Mouse (Mus musculus): Measurements from ENCODE around the gene Psmb6. TPM values are rescaled to one million over a fixed set of nuclear protein-coding genes. Genes with fewer than 3 reads are reported as not detected.
A peak's percentile ranks its signal among the peaks of the same experiment; 100 is the strongest.
"Not testable (repeated sequence)": the region's sequence is repeated elsewhere in the genome, so short reads cannot be mapped to it uniquely, and the experiment has no call there.

Psmb6 gene
- polyA plus RNA-seq, 1 experiment from 2014 or later, result 1,123 TPM

GRCm38 (mm10) chr11:70562287-70562994 lies 37.3 kb downstream of the Psmb6 start, which contains the start of gene Mink1:
Gene Mink1 (plus strand): TSS chr11:70562881.
- H3K27ac ChIP-seq (replicated peaks), result peak within 1 kb of the TSS; percentile 96
- peak within 1 kb of the TSS; percentile 96 for H3K4me3 ChIP-seq
- peak; percentile 97 for DNase-seq (ENCODE audit: low spot score)
- peaks cover 6% of the 10 kb centered on the region; the same call in 1 of the 2 replicates for H3K36me3 ChIP-seq (replicated peaks)
- H3K27me3 ChIP-seq (replicated peaks; ENCODE audit: low read depth, poor library complexity, severe bottlenecking), result no peaks in the 10 kb centered on the region
- no peaks in the 10 kb centered on the region for H3K9me3 ChIP-seq
- WGBS, result under 1% methylated on average over 57 of the region's 57 CpGs
- H3K4me1 ChIP-seq, result peaks cover 50% of the 10 kb centered on the region

GRCm38 (mm10) chr11:70562995-70563469 lies 37.9 kb downstream of the Psmb6 start:
- H3K27me3 ChIP-seq (replicated peaks; ENCODE audit: low read depth, poor library complexity, severe bottlenecking), result no peaks in the 10 kb centered on the region
- peak overlapping the region; percentile 96 for H3K4me3 ChIP-seq
- no peak for DNase-seq (ENCODE audit: low spot score)
- H3K9me3 ChIP-seq, result no peaks in the 10 kb centered on the region
- peaks cover 50% of the 10 kb centered on the region for H3K4me1 ChIP-seq
- peaks cover 11% of the 10 kb centered on the region for H3K36me3 ChIP-seq (replicated peaks)
- WGBS, result under 1% methylated on average over 31 of the region's 31 CpGs
- peak overlapping the region; percentile 96 for H3K27ac ChIP-seq (replicated peaks)

GRCm38 (mm10) chr11:70563470-70564275 lies 38.5 kb downstream of the Psmb6 start:
- Histone ChIP-seq H3K4me1 (peaks cover 50% of the 10 kb centered on the region), H3K27me3 (replicated peaks; ENCODE audit: low read depth, poor library complexity, severe bottlenecking) (no peaks in the 10 kb centered on the region), H3K4me3 (peak overlapping the region; percentile 96), H3K36me3 (replicated peaks) (peaks cover 18% of the 10 kb centered on the region), H3K9me3 (no peaks in the 10 kb centered on the region), H3K27ac (replicated peaks) (peak overlapping the region; percentile 96)
- peak; percentile 61 for DNase-seq (ENCODE audit: low spot score)
- WGBS, result 3% methylated on average over 25 of the region's 25 CpGs

GRCm38 (mm10) chr11:70564276-70564873 lies 39.2 kb downstream of the Psmb6 start:
- DNase-seq (ENCODE audit: low spot score), result no peak
- 44% methylated on average over 4 of the region's 4 CpGs for WGBS
- Histone ChIP-seq H3K27me3 (replicated peaks; ENCODE audit: low read depth, poor library complexity, severe bottlenecking) (no peaks in the 10 kb centered on the region), H3K9me3 (no peaks in the 10 kb centered on the region), H3K4me3 (peak overlapping the region; percentile 96), H3K36me3 (replicated peaks) (peaks cover 19% of the 10 kb centered on the region), H3K27ac (replicated peaks) (peak overlapping the region; percentile 96; the same call in 1 of the 2 replicates), H3K4me1 (peaks cover 50% of the 10 kb centered on the region)

GRCm38 (mm10) chr11:70566586-70566985 lies 41.4 kb downstream of the Psmb6 start:
- DNase-seq (ENCODE audit: low spot score), result no peak
- H3K27ac ChIP-seq (replicated peaks), result no peak overlapping the region
- H3K9me3 ChIP-seq, result no peaks in the 10 kb centered on the region
- peaks cover 49% of the 10 kb centered on the region for H3K4me1 ChIP-seq
- H3K27me3 ChIP-seq (replicated peaks; ENCODE audit: low read depth, poor library complexity, severe bottlenecking), result no peaks in the 10 kb centered on the region
- H3K36me3 ChIP-seq (replicated peaks), result peaks cover 19% of the 10 kb centered on the region
- 87% methylated on average over 7 of the region's 7 CpGs for WGBS
- no peak overlapping the region for H3K4me3 ChIP-seq

- 91% methylated on average over 1 of the region's 1 CpGs for WGBS
- H3K36me3 ChIP-seq (replicated peaks), result peaks cover 24% of the 10 kb centered on the region
- H3K27me3 ChIP-seq (replicated peaks; ENCODE audit: low read depth, poor library complexity, severe bottlenecking); DNase-seq (ENCODE audit: low spot score); H3K4me3 ChIP-seq; H3K9me3 ChIP-seq; H3K27ac ChIP-seq (replicated peaks): not testable (repeated sequence)
- H3K4me1 ChIP-seq, result peaks cover 19% of the 10 kb centered on the region
Measured at GRCm38 (mm10) chr11:70570614-70571013, 45.4 kb downstream of the Psmb6 start.

GRCm38 (mm10) chr11:70571641-70572040 lies 46.5 kb downstream of the Psmb6 start:
- Histone ChIP-seq H3K27me3 (replicated peaks; ENCODE audit: low read depth, poor library complexity, severe bottlenecking) (no peaks in the 10 kb centered on the region), H3K4me3 (no peak overlapping the region), H3K36me3 (replicated peaks) (peaks cover 24% of the 10 kb centered on the region), H3K27ac (replicated peaks) (no peak overlapping the region), H3K9me3 (no peaks in the 10 kb centered on the region), H3K4me1 (peaks cover 10% of the 10 kb centered on the region)
- 88% methylated on average over 1 of the region's 1 CpGs for WGBS
- no peak for DNase-seq (ENCODE audit: low spot score)

- WGBS, result 64% methylated on average over 5 of the region's 5 CpGs
- no peaks in the 10 kb centered on the region for H3K9me3 ChIP-seq
- no peak overlapping the region for H3K27ac ChIP-seq (replicated peaks)
- no peaks in the 10 kb centered on the region for H3K27me3 ChIP-seq (replicated peaks; ENCODE audit: low read depth, poor library complexity, severe bottlenecking)
- no peak overlapping the region for H3K4me3 ChIP-seq
- peaks cover 4% of the 10 kb centered on the region for H3K4me1 ChIP-seq
- peaks cover 18% of the 10 kb centered on the region for H3K36me3 ChIP-seq (replicated peaks)
- DNase-seq (ENCODE audit: low spot score), result no peak
Measured at GRCm38 (mm10) chr11:70572348-70572902, 47.3 kb downstream of the Psmb6 start.

GRCm38 (mm10) chr11:70573872-70574271 lies 48.7 kb downstream of the Psmb6 start:
- H3K36me3 ChIP-seq (replicated peaks), result peaks cover 5% of the 10 kb centered on the region; the same call in 1 of the 2 replicates
- DNase-seq (ENCODE audit: low spot score), result no peak
- WGBS, result 77% methylated on average over 6 of the region's 6 CpGs
- no peak overlapping the region for H3K27ac ChIP-seq (replicated peaks)
- no peaks in the 10 kb centered on the region for H3K27me3 ChIP-seq (replicated peaks; ENCODE audit: low read depth, poor library complexity, severe bottlenecking)
- H3K4me1 ChIP-seq, result peaks cover 16% of the 10 kb centered on the region
- no peak overlapping the region for H3K4me3 ChIP-seq
- H3K9me3 ChIP-seq, result no peaks in the 10 kb centered on the region

GRCm38 (mm10) chr11:70577201-70577600 lies 52.0 kb downstream of the Psmb6 start:
- no peak for DNase-seq (ENCODE audit: low spot score)
- no peaks in the 10 kb centered on the region for H3K27me3 ChIP-seq (replicated peaks; ENCODE audit: low read depth, poor library complexity, severe bottlenecking)
- H3K36me3 ChIP-seq (replicated peaks), result peaks cover 11% of the 10 kb centered on the region; the same call in 1 of the 2 replicates
- peaks cover 42% of the 10 kb centered on the region for H3K4me1 ChIP-seq
- WGBS, result 87% methylated on average over 3 of the region's 3 CpGs
- no peaks in the 10 kb centered on the region for H3K9me3 ChIP-seq
- H3K4me3 ChIP-seq, result no peak overlapping the region
- no peak overlapping the region for H3K27ac ChIP-seq (replicated peaks)

Measured in embryonic facial prominence, embryonic 10.5 days (tissue).